Mouse (Mus musculus): Measurements from ENCODE around the gene Pde6h. TPM values are rescaled to one million over a fixed set of nuclear protein-coding genes. Genes with fewer than 3 reads are reported as not detected.

Gene Pde6h
- total and polyA plus RNA-seq, 3 experiments: 0.04 to 0.30 TPM; not detected in 1

GRCm38 (mm10) chr6:136902527-136902926 is 21.1 kb upstream of the Pde6h start:
- DNase-seq (ENCODE audit: extremely low read depth): no peak
- no peak overlapping the region for H3K4me3 ChIP-seq (replicated peaks in 1 of 3; ENCODE audit: low read depth in 2 of 3, low read length in 2 of 3, poor library complexity in 1 of 3)
- no peak for TF ChIP-seq POLR2A (IDR thresholded peaks at IDR 0.05; ENCODE audit: low read depth, low read length)
- no peak for TF ChIP-seq USF1 (IDR thresholded peaks at IDR 0.05; ENCODE audit: low read depth, low read length)
- TF ChIP-seq ELF1 (IDR thresholded peaks at IDR 0.05; ENCODE audit: low read depth, low read length): no peak
- no peak for TF ChIP-seq CHD2 (IDR thresholded peaks at IDR 0.05; ENCODE audit: low read length)
- no peak for TF ChIP-seq ZC3H11A (IDR thresholded peaks at IDR 0.05; ENCODE audit: low read depth, low read length)
- TF ChIP-seq RAD21 (IDR thresholded peaks at IDR 0.05; ENCODE audit: low read depth, low read length): no peak
- no peak for TF ChIP-seq MXI1 (IDR thresholded peaks at IDR 0.05; ENCODE audit: low read depth, low read length)
- TF ChIP-seq RCOR1 (conservative IDR thresholded peaks at IDR 0.05; ENCODE audit: low read depth, low read length): no peak
- no peak for TF ChIP-seq GABPA (IDR thresholded peaks at IDR 0.05; ENCODE audit: insufficient replicate concordance, low read depth, low read length)
- TF ChIP-seq MAFK (IDR thresholded peaks at IDR 0.05; ENCODE audit: insufficient replicate concordance, low read length): no peak
- no peak for TF ChIP-seq ZKSCAN1 (IDR thresholded peaks at IDR 0.05; ENCODE audit: borderline replicate concordance, low read depth, low read length)
- no peak for TF ChIP-seq SMC3 (IDR thresholded peaks at IDR 0.05; ENCODE audit: low read depth, low read length)
- TF ChIP-seq JUN (IDR thresholded peaks at IDR 0.05; ENCODE audit: insufficient read depth, low read depth, low read length): no peak
- TF ChIP-seq HCFC1 (IDR thresholded peaks at IDR 0.05; ENCODE audit: low read depth, low read length): no peak
- H3K27ac ChIP-seq (ENCODE audit: insufficient read depth, low read depth): no peak overlapping the region
- no peaks in the 10 kb centered on the region for H3K79me2 ChIP-seq (replicated peaks; ENCODE audit: control insufficient read depth, extremely low read depth, insufficient read depth, poor library complexity, severe bottlenecking)
- H3K9ac ChIP-seq (ENCODE audit: insufficient read depth, low read depth): no peak overlapping the region
- dilution Hi-C loops (cut with MboI; ENCODE audit: extremely low pct_ligation_motif_present, extremely low pct_unique_long_range_greater_than_20kb, low sequenced_read_pairs): no loop called here
- in situ Hi-C loops (cut with MboI; ENCODE audit: low pct_ligation_motif_present, low pct_unique_long_range_greater_than_20kb, low sequenced_read_pairs): no loop called here
- no peak overlapping the region for H3K4me2 ChIP-seq (ENCODE audit: insufficient read depth, low read depth, poor library complexity, severe bottlenecking)
- H3K4me1 ChIP-seq (ENCODE audit: control insufficient read depth in 1 of 2, insufficient read depth in 2 of 2): peaks cover 0 to 19% of the 10 kb centered on the region in 2 experiments; a peak in 2 of 4 replicates
- peaks cover 7 to 31% of the 10 kb centered on the region in 2 experiments for H3K36me3 ChIP-seq (replicated peaks in 1 of 2; ENCODE audit: control insufficient read depth in 1 of 2, insufficient read depth in 1 of 2, low read length in 1 of 2)
- no peaks in the 10 kb centered on the region for H3K9me3 ChIP-seq (replicated peaks; ENCODE audit: low read length)
- H3K27me3 ChIP-seq (replicated peaks): no peaks in the 10 kb centered on the region

GRCm38 (mm10) chr6:136903885-136904470 is 19.7 kb upstream of the Pde6h start:
- TF ChIP-seq MYC (IDR thresholded peaks at IDR 0.05; ENCODE audit: low read depth, low read length): no peak
- no peak for TF ChIP-seq CHD2 (IDR thresholded peaks at IDR 0.05; ENCODE audit: low read length)
- TF ChIP-seq HCFC1 (IDR thresholded peaks at IDR 0.05; ENCODE audit: low read depth, low read length): no peak
- no peak for TF ChIP-seq BHLHE40 (IDR thresholded peaks at IDR 0.05; ENCODE audit: low read depth, low read length)
- TF ChIP-seq RCOR1 (conservative IDR thresholded peaks at IDR 0.05; ENCODE audit: low read depth, low read length): no peak
- no peak for TF ChIP-seq SIN3A (IDR thresholded peaks at IDR 0.05; ENCODE audit: low read length)
- TF ChIP-seq MAX (IDR thresholded peaks at IDR 0.05; ENCODE audit: low read length): no peak
- TF ChIP-seq E2F4 (IDR thresholded peaks at IDR 0.05; ENCODE audit: insufficient replicate concordance, low read depth, low read length): no peak
- no peak for TF ChIP-seq ZNF384 (IDR thresholded peaks at IDR 0.05; ENCODE audit: low read depth, low read length)
- TF ChIP-seq MAZ (IDR thresholded peaks at IDR 0.05; ENCODE audit: low read depth, low read length): no peak
- TF ChIP-seq ZC3H11A (IDR thresholded peaks at IDR 0.05; ENCODE audit: low read depth, low read length): no peak
- TF ChIP-seq MEF2A (IDR thresholded peaks at IDR 0.05; ENCODE audit: borderline replicate concordance, low read depth, low read length): no peak
- TF ChIP-seq GABPA (IDR thresholded peaks at IDR 0.05; ENCODE audit: insufficient replicate concordance, low read depth, low read length): no peak
- Histone ChIP-seq H3K4me3 (replicated peaks in 1 of 3; ENCODE audit: low read depth in 2 of 3, low read length in 2 of 3, poor library complexity in 1 of 3) (no peak overlapping the region), H3K27me3 (replicated peaks) (no peaks in the 10 kb centered on the region), H3K4me1 (ENCODE audit: control insufficient read depth in 1 of 2, insufficient read depth in 2 of 2) (peaks cover 0 to 17% of the 10 kb centered on the region in 2 experiments; a peak in 2 of 4 replicates), H3K79me2 (replicated peaks; ENCODE audit: control insufficient read depth, extremely low read depth, insufficient read depth, poor library complexity, severe bottlenecking) (no peaks in the 10 kb centered on the region), H3K36me3 (replicated peaks in 1 of 2; ENCODE audit: control insufficient read depth in 1 of 2, insufficient read depth in 1 of 2, low read length in 1 of 2) (peaks cover 7 to 42% of the 10 kb centered on the region in 2 experiments), H3K27ac (ENCODE audit: insufficient read depth, low read depth) (no peak overlapping the region), H3K9ac (ENCODE audit: insufficient read depth, low read depth) (no peak overlapping the region), H3K9me3 (replicated peaks; ENCODE audit: low read length) (no peaks in the 10 kb centered on the region), H3K4me2 (ENCODE audit: insufficient read depth, low read depth, poor library complexity, severe bottlenecking) (no peak overlapping the region)
- in situ Hi-C loops (cut with MboI; ENCODE audit: low pct_ligation_motif_present, low pct_unique_long_range_greater_than_20kb, low sequenced_read_pairs): no loop called here
- dilution Hi-C loops (cut with MboI; ENCODE audit: extremely low pct_ligation_motif_present, extremely low pct_unique_long_range_greater_than_20kb, low sequenced_read_pairs): no loop called here
- no peak for DNase-seq (ENCODE audit: extremely low read depth)
